Mouse (Mus musculus) lung, postnatal 4 days (tissue): ENCODE results near the gene Mrps35.

Source experiments
- DNase-seq, 2 experiments: peaks; one replicate each; pipeline ENCODE4 v3.0.0; 2021

The Mrps35 gene

DNA sequence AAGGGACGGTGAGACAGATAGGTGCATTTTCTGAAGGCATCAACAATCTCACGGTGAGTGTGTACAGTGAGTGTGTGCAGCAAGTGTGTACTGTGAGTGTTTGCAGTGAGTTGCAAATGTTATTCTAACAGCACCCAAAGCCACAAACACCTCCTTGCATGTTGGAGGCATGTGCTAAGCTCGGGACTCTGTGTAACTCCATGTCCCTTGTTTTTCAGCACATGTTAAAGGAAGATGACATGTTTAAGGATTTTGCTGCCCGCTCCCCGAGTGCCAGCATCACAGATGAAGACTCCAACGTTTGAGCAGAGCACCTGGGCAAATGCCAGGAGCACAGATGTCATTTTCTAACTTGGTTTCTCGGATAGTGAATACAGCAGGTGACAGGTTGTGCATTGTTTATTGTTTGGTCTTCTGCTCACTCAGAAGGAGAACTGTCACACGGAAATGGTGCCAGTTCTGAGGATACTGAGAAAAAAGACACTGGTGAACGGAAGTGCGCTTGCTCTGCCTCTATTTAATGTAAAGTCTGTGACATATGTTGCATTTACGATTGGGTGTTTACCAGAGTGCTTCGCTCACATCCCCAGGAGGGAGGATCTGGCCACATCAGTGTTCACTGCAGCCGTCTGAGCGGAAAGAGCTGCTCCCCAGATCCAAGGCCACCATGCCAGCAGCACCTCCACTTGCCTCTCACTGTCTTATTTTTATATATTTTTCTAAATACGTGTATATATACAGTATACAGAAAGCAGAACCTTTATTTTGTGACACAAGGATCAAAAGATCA is 12.3 kb upstream of the Mrps35 start:
- no peak for DNase-seq

GRCm38 (mm10) chr6:147032303-147032925 is 10.2 kb upstream of the Mrps35 start, which contains the start of gene Rep15:
TSS of gene Rep15 (plus strand) at chr6:147032584.
- DNase-seq = no peak

DNA sequence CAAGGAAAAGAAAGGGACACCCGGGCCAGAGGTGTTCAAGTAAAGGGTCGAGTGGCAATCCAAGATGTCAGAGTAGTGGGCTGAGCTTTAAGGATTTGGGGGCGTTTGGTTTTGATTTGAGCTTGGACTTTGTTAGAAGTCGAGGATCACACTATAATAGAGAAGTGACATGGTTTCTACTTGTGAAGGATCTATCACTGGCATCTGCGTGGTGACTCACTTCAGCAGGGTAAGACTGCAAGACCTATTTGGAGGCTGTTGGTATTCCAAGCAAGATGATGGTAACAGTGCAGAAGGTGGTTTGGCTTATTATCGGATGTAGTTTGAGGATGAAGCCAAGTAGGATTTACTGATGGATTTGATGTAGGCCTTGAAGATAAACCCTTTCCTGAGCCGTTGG is 1.1 kb downstream of the Mrps35 start:
- no peak for DNase-seq

DNA sequence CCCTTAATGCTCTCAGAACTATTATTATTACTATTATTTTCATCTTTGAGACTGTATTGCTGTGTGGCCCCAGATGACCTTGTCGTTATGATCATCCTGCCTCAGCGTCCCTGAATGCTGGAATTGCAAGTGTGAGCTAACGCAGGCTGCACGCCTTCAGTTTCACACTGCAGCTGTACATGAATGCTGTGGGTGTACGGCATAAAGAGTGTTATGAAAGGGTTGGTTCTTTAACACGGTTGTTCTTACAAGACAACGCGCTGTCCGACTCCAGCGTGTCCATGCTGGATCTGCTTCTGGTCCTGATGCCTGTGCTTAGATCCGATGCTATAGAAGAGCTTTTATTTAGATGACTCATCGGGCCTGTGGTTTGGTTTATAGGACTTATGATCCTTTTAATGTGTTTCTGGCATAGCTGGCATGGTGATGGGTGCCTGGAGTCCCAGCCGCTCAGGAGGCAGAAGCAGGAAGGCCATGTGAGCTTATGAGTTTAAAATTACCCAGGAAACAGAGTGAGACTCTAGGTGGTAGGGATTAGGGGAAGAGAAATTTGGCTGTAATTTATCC is 6.8 kb downstream of the Mrps35 start:
- DNase-seq = no peak

DNA sequence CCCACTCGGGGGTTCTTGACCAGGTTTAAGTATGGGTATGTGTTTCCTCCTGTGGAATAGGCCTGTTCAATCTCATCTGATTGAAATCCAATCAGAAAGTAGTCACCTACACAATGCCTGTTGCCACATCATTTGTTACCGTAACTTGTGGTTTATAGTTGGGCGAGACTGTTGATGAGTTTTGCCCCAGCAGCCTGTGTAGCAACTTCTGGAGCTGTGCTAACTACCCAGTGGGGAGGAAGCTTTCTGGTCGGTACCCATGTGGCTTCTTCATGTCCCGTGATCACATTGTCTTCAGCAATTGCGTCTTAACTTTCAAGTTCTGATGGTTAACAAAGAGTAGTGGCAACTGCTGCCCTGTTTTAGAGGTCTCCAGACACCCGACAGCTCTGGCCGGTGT is 9.1 kb downstream of the Mrps35 start:
- no peak for DNase-seq

GRCm38 (mm10) chr6:147052440-147052839 is 9.9 kb downstream of the Mrps35 start:
- DNase-seq = no peak

DNA sequence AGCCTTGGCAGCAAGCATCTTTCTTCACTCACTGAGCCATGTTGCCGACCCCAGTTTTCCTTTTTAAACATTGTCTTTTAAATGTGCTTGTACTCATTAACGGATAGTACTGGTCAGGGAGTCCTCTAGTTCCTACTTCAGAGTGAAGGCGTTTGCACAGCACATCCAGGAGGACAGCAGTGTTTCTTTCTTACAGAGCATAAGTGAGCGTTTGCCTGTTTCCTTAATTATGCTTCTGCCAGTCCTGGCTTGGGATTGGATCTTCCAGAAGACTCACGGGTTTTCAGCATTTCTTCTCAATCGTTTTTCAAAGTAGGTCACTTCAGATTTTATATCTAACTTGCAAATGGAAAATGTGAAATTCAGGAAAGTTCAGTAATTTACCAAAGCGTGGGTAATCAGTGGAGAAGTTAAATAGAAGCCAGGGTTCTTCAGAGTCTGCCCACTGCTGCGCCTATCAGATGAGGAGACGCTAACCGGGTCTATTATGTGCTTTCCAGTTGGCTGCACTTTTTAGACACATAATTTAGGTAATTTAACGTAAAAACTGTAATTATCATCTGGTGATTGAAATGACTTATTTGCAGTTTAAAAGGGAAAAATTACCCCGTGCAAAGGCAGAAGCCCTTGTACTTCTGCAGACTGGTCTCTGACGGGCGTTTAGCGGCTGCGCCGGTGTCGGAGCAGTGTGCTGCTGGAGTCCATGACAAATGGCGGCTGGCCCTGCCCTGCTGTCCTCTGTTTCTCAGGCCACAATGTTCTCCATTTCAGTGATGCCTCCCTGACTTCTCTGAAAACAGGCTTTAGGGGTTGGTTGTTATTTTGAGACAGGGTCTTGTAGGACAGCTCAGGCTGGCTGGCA is 11.5 kb downstream of the Mrps35 start:
- DNase-seq = no peak

DNA sequence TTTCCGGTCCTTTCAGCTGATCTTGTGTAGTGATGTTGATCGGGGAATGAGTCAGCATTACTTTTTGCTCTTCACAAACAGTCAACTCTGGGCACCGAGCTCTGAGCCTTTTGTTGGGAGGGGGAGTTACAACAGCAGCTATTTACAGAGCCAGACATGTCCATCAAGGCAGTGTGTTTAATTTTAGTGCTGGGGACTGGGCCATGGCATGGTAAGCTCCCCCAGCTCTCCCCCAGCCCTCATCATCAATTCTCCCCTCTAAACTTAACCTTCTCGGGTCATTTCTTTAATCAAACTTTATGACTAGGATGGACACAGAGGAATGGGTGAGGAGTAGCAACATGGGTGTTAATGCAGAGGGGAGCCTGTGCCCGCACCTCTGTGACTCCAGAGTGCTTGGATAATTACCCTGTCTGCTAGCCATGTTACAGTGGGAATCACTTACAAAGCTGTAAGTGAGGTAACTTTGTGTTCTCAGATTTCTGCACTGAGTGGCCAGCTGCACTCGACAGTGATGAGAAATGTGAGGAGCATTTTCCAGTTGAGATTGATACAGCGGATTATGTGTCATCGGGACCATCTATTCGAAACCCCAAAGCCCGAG is 12.9 kb downstream of the Mrps35 start:
- DNase-seq = no peak

DNA sequence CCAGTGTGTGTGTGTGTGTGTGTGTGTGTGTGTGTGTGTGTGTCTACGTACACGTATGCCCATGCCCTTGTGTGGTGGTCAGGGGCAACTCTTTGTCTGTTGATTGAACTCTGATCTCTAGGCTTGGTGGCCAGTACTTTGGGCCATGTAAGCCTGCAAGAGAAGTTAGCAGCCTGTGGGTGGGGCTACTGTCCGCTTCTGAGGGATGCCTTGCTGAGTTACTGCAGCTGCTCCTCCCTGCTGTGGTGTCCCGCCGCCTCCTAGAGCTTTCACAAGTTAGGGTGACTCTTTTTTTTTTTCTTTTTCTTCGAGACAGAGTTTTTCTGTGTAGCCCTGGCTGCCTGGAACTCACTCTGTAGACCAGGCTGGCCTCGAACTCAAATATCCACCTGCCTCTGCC is 16.8 kb downstream of the Mrps35 start:
- DNase-seq = peak in 1 of 2 experiments; percentile 67

DNA sequence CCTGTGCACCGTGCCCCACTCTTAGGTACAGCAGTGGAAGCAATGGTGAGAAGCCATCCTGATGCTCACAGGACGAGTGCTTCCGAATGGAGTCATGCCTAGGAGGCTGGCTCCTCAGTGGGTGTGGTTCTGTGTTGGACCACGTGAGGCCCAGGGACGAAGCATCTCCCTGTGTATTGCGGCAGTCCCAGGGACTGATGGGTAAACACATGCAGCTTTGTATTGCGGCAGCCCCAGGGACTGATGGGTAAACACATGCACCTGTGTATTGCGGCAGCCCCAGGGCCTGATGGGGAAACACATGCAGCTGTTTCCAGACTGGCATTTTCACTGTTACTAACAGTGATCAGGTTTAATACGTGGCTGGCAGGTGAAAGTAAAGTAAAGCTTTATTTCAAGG is 19.1 kb downstream of the Mrps35 start:
- DNase-seq = no peak

DNA sequence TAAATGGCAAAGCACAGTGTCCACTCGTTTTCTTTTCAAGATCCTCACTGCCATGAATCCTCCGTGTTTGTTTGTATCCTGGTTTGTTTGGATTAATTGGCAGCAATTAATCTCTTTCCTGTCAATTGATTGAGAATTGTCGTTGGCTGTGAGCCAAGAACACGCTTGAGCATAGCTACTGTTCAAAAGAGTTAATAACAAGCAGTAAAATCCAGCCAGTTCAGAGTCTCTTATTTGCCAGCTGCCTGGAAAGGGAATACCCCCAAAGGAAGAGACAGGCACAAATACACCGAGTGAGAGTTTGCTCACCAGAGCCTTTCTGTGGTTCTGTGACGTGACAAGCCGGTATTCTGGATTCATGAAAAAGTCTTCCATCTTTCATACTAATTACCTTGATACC is 19.5 kb downstream of the Mrps35 start:
- no peak for DNase-seq

DNA sequence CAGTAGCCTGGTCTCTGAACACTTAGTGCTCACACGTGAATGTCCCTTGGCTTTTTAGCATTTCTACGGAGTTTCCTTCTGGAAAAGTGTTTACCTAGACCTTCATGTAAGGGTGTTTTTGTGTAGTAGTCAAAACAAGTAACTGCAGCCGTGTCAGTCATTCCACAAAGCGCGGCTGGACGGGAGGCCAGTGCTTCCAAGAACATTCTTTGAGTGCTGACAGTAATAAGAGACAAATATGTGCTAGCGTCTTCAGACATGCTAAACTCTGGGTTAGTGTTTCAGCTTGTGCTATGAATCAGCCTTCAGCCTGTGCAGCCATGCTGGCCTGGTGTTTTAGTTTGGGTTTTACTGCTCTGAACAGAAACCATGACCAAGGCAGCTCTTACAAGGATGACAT is 20.1 kb downstream of the Mrps35 start:
- DNase-seq = peak in 1 of 2 experiments; percentile 56

GRCm38 (mm10) chr6:147064226-147064943 is 21.8 kb downstream of the Mrps35 start:
- DNase-seq = no peak

- no peak for DNase-seq
Measured at GRCm38 (mm10) chr6:147064944-147065261, 22.3 kb downstream of the Mrps35 start.

DNA sequence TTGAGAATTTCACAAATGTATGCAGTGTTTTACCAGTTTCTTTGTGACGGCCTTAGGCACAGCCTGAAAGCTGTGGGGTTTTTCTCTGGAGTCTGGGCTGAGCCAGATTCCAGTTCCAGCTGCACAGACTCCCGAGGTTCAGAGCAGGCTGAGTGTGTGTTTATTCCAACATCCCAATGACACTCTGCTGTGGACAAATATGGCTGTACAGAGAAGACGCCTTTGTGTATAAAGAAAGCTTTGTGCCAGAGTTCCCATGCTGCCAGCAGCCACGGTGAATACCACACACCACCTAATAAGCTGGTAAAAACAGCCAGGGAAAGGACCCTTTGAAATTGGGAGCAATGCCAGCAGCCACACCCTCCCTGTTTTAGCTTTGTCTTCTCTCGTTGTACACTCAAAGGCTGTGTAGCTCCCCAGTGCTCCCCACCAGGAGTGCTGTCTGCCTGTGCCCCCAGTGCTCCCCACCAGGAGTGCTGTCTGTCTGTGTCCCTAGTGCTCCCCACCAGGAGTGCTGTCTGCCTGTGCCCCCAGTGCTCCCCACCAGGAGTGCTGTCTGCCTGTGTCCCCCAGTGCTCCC is 33.3 kb downstream of the Mrps35 start:
- peak; percentile 36 to 61 for DNase-seq

- no peak for DNase-seq
Measured at GRCm38 (mm10) chr6:147076878-147077277, 34.3 kb downstream of the Mrps35 start.

DNA sequence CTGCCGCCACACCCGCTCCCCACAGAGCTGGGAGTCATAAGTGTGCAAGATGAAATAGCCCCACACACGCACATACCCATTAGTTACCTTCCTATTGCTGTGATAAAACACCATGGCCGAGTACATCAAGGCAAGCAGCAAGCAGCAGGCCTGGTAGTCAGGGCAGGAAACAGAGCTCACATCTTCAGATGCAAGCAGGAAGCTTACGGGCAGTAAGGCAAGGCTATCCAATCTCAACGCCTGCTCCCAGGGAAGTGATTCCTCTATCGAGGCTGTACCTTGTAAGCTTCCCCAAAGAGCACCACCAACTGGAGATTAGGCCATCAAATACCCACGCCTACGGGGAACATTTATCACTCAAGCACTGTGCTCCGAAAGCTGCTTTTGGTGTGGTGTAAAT is 37.4 kb downstream of the Mrps35 start:
- no peak for DNase-seq

GRCm38 (mm10) chr6:147085398-147086040 is 43.0 kb downstream of the Mrps35 start:
- no peak for DNase-seq

DNA sequence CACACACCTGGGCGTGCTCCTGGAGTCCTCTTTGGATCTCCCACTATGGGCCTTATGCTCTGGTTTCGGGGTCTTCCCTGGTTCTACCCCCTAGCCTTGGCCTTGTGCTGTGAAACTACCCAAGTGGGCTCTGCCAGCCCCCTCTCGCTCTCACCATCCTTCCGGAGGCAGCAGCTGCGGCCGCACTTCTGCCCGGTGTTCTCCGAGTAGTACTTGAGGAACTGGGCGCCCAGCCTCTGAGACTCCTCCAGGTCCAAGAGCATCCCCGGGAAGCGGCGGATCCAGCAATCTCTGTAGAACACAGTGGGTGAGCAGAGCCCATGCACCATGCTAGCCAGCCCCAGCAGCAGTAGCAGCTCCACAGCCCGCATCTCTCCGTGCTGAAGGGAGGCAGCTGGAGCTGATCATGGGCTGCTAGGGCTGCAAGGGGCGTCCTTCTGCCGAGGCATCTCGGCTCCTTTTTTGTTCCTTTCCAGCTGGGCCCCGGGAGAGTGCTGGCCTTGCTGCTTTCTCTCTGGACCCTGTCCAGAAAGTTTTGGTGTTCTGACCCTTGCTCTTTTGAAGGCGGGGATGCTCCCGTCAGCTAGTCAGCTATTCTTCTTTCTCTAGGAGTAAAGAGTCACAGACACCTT is 44.1 kb downstream of the Mrps35 start, which contains the start of gene Mansc4:
Gene Mansc4, minus strand, starts transcription at position 439 of the 632 bp plus-strand sequence.
- peak; percentile 51 to 84 for DNase-seq

- no peak for DNase-seq
Measured at GRCm38 (mm10) chr6:147087736-147088135, 45.2 kb downstream of the Mrps35 start.

DNA sequence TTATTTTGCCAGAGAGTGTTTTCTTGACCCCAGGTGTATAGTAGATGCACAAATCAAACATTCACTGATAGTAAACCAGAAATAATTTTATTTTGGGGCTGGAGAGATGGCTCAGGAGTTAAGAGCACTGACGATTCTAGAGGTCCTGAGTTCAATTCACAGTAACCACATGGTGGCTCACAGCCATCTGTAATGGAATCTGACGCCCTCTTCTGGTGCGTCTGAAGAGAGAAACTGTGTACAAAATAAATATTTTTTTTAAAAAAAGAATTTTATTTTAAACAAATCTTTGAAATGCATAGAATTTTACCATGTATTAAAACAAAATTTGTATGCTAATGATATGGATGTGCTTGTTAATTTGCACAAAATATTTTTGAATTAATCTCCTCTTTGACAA is 46.0 kb downstream of the Mrps35 start:
- DNase-seq = no peak
